Mouse (Mus musculus): ENCODE measurements at regions not wholly inside any gene's neighbourhood (a gene's known extent, or its start where the extent isn't known, plus 50 kb on each side); places are given as distances from the start of the nearest gene placed in this dataset.

GRCm38 (mm10) chr2:171734634-171734987 lies 308.7 kb downstream of the Cbln4 start:
- TF ChIP-seq POU5F1 (IDR thresholded peaks at IDR 0.05; ENCODE audit: borderline replicate concordance, low read length) (no peak), CTCF (conservative IDR thresholded peaks at IDR 0.05; ENCODE audit: low read length) (no peak), NANOG (IDR thresholded peaks at IDR 0.05; ENCODE audit: borderline replicate concordance, low read length) (no peak)
- Histone ChIP-seq H3K4me1 (replicated peaks; ENCODE audit: low read depth, low read length) (no peaks in the 10 kb centered on the region), H3K36me3 (ENCODE audit: insufficient read depth, low read length) (no peaks in the 10 kb centered on the region), H3K4me3 (replicated peaks; ENCODE audit: low read length) (no peak overlapping the region), H3K27me3 (ENCODE audit: insufficient read depth, low read length) (peaks cover 8% of the 10 kb centered on the region; the same call in 1 of the 2 replicates), H3K9me3 (ENCODE audit: low read length) (peaks cover 1% of the 10 kb centered on the region; the same call in 1 of the 2 replicates)

GRCm38 (mm10) chr2:171733965-171734633 lies 309.2 kb downstream of the Cbln4 start:
- Histone ChIP-seq H3K4me3 (replicated peaks; ENCODE audit: low read length) (no peak overlapping the region), H3K9me3 (ENCODE audit: low read length) (no peaks in the 10 kb centered on the region), H3K27me3 (ENCODE audit: insufficient read depth, low read length) (peaks cover 8% of the 10 kb centered on the region; the same call in 1 of the 2 replicates), H3K36me3 (ENCODE audit: insufficient read depth, low read length) (no peaks in the 10 kb centered on the region), H3K4me1 (replicated peaks; ENCODE audit: low read depth, low read length) (no peaks in the 10 kb centered on the region)
- TF ChIP-seq CTCF (conservative IDR thresholded peaks at IDR 0.05; ENCODE audit: low read length) (no peak), POU5F1 (IDR thresholded peaks at IDR 0.05; ENCODE audit: borderline replicate concordance, low read length) (no peak), NANOG (IDR thresholded peaks at IDR 0.05; ENCODE audit: borderline replicate concordance, low read length) (no peak)

- TF ChIP-seq NANOG (IDR thresholded peaks at IDR 0.05; ENCODE audit: borderline replicate concordance, low read length) (no peak), POU5F1 (IDR thresholded peaks at IDR 0.05; ENCODE audit: borderline replicate concordance, low read length) (no peak), CTCF (conservative IDR thresholded peaks at IDR 0.05; ENCODE audit: low read length) (no peak)
Observed at GRCm38 (mm10) chr2:171719269-171719668, 324.0 kb downstream of the Cbln4 start.

GRCm38 (mm10) chr2:171718855-171719254 lies 324.4 kb downstream of the Cbln4 start:
- no peak overlapping the region for H3K4me3 ChIP-seq (replicated peaks; ENCODE audit: low read length)
- TF ChIP-seq CTCF (conservative IDR thresholded peaks at IDR 0.05; ENCODE audit: low read length) (no peak), NANOG (IDR thresholded peaks at IDR 0.05; ENCODE audit: borderline replicate concordance, low read length) (no peak), POU5F1 (IDR thresholded peaks at IDR 0.05; ENCODE audit: borderline replicate concordance, low read length) (no peak)
- no peaks in the 10 kb centered on the region for H3K4me1 ChIP-seq (replicated peaks; ENCODE audit: low read depth, low read length)

More at GRCm38 (mm10) chr2:171719269-171719668, 324.0 kb downstream of the Cbln4 start:
- Histone ChIP-seq H3K27me3 (ENCODE audit: insufficient read depth, low read length) (no peaks in the 10 kb centered on the region), H3K4me3 (replicated peaks; ENCODE audit: low read length) (no peak overlapping the region), H3K9me3 (ENCODE audit: low read length) (peaks cover 12% of the 10 kb centered on the region; the same call in 1 of the 2 replicates), H3K36me3 (ENCODE audit: insufficient read depth, low read length) (no peaks in the 10 kb centered on the region), H3K4me1 (replicated peaks; ENCODE audit: low read depth, low read length) (no peaks in the 10 kb centered on the region)

GRCm38 (mm10) chr2:171712816-171713570 lies 330.3 kb downstream of the Cbln4 start:
- Histone ChIP-seq H3K36me3 (ENCODE audit: insufficient read depth, low read length) (no peaks in the 10 kb centered on the region), H3K4me1 (replicated peaks; ENCODE audit: low read depth, low read length) (no peaks in the 10 kb centered on the region), H3K27me3 (ENCODE audit: insufficient read depth, low read length) (no peaks in the 10 kb centered on the region), H3K4me3 (replicated peaks; ENCODE audit: low read length) (no peak overlapping the region), H3K9me3 (ENCODE audit: low read length) (0 out of 2 replicates have a peak, but pooled peaks cover 7% of the 10 kb centered on the region)
- TF ChIP-seq NANOG (IDR thresholded peaks at IDR 0.05; ENCODE audit: borderline replicate concordance, low read length) (no peak), CTCF (conservative IDR thresholded peaks at IDR 0.05; ENCODE audit: low read length) (no peak), POU5F1 (IDR thresholded peaks at IDR 0.05; ENCODE audit: borderline replicate concordance, low read length) (no peak)

More at GRCm38 (mm10) chr2:171718855-171719254, 324.4 kb downstream of the Cbln4 start:
- peaks cover 13% of the 10 kb centered on the region; the same call in 1 of the 2 replicates for H3K9me3 ChIP-seq (ENCODE audit: low read length)
- H3K36me3 ChIP-seq (ENCODE audit: insufficient read depth, low read length): no peaks in the 10 kb centered on the region
- H3K27me3 ChIP-seq (ENCODE audit: insufficient read depth, low read length): no peaks in the 10 kb centered on the region

- TF ChIP-seq NANOG (IDR thresholded peaks at IDR 0.05; ENCODE audit: borderline replicate concordance, low read length) (no peak), CTCF (conservative IDR thresholded peaks at IDR 0.05; ENCODE audit: low read length) (no peak), POU5F1 (IDR thresholded peaks at IDR 0.05; ENCODE audit: borderline replicate concordance, low read length) (no peak)
- no peaks in the 10 kb centered on the region for H3K36me3 ChIP-seq (ENCODE audit: insufficient read depth, low read length)
Observed at GRCm38 (mm10) chr2:171693526-171693925, 349.7 kb downstream of the Cbln4 start.

GRCm38 (mm10) chr2:171690781-171691180 lies 352.5 kb downstream of the Cbln4 start:
- Histone ChIP-seq H3K4me3 (replicated peaks; ENCODE audit: low read length) (no peak overlapping the region), H3K4me1 (replicated peaks; ENCODE audit: low read depth, low read length) (peaks cover 8% of the 10 kb centered on the region), H3K9me3 (ENCODE audit: low read length) (no peaks in the 10 kb centered on the region), H3K27me3 (ENCODE audit: insufficient read depth, low read length) (no peaks in the 10 kb centered on the region; the same call in 1 of the 2 replicates), H3K36me3 (ENCODE audit: insufficient read depth, low read length) (no peaks in the 10 kb centered on the region)
- TF ChIP-seq NANOG (IDR thresholded peaks at IDR 0.05; ENCODE audit: borderline replicate concordance, low read length) (no peak), CTCF (conservative IDR thresholded peaks at IDR 0.05; ENCODE audit: low read length) (no peak), POU5F1 (IDR thresholded peaks at IDR 0.05; ENCODE audit: borderline replicate concordance, low read length) (no peak)

More at GRCm38 (mm10) chr2:171693526-171693925, 349.7 kb downstream of the Cbln4 start:
- peaks cover 8% of the 10 kb centered on the region for H3K4me1 ChIP-seq (replicated peaks; ENCODE audit: low read depth, low read length)
- H3K27me3 ChIP-seq (ENCODE audit: insufficient read depth, low read length): no peaks in the 10 kb centered on the region; the same call in 1 of the 2 replicates
- no peaks in the 10 kb centered on the region for H3K9me3 ChIP-seq (ENCODE audit: low read length)
- no peak overlapping the region for H3K4me3 ChIP-seq (replicated peaks; ENCODE audit: low read length)

- no peaks in the 10 kb centered on the region for H3K36me3 ChIP-seq (ENCODE audit: insufficient read depth, low read length)
- no peaks in the 10 kb centered on the region; the same call in 1 of the 2 replicates for H3K27me3 ChIP-seq (ENCODE audit: insufficient read depth, low read length)
- H3K4me3 ChIP-seq (replicated peaks; ENCODE audit: low read length): no peak overlapping the region
- TF ChIP-seq POU5F1 (IDR thresholded peaks at IDR 0.05; ENCODE audit: borderline replicate concordance, low read length) (no peak), CTCF (conservative IDR thresholded peaks at IDR 0.05; ENCODE audit: low read length) (no peak), NANOG (IDR thresholded peaks at IDR 0.05; ENCODE audit: borderline replicate concordance, low read length) (no peak)
- H3K4me1 ChIP-seq (replicated peaks; ENCODE audit: low read depth, low read length): peaks cover 8% of the 10 kb centered on the region
- no peaks in the 10 kb centered on the region for H3K9me3 ChIP-seq (ENCODE audit: low read length)
Observed at GRCm38 (mm10) chr2:171689102-171689501, 354.2 kb downstream of the Cbln4 start.
